Mouse (Mus musculus) ovary, postnatal 14 days (tissue): Measurements from ENCODE around the gene Zdhhc19.

Source experiments
- DNase-seq: peaks from one replicate; pipeline ENCODE4 v3.0.0; 2022; ENCODE audit warnings: low spot score

Zdhhc19 gene

DNA sequence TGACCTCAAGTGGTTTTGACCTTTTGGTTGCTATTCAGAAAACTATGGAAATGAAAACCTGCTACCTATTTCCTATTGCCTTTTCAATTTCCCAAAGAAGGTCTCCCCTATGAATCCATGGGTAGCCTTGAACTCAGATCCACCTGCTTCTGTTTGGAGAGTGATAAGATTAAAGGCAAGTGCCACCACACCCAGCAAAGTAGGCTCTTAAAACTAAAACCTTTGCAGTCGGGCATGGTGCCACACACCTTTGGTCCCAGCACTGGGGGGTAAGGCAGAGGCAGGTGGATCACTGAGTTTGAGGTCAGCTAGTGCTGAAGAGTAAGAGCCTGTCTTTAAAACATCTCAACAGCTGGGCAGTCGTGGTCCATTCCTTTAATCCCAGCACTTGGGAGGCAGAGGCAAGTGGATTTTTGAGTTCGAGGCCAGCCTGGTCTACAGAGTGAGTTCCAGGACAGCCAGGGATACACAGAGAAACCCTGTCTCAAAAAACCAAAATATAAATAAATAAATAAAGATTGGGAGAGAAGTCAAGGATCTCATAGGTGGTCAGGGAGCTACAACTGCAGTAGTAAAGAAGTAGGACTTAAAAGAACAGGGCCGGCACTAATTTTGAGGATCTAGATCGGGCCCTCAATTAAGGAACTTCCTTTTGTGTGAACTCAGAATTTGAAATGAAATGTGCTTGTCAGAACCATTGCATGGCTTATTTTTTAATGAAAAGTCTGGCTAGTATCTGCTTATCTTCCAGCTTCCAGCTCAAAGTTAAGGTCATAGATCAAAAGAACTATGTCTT lies 114.6 kb downstream of the Zdhhc19 start:
- no peak for DNase-seq
